Mouse (Mus musculus) left cerebral cortex, adult 2 months (tissue): Measurements from ENCODE around the gene Ski. TPM values are rescaled to one million over a fixed set of nuclear protein-coding genes. Genes with fewer than 3 reads are reported as not detected.

Experiments
- DNase-seq, 2 experiments: peaks; one replicate each; pipeline ENCODE4 v3.0.0; 2021 to 2022; ENCODE audit warnings: low spot score in 2 of 2, mixed read lengths in 1 of 2; ENCODE audit errors: extremely low spot score in 1 of 2
- H3K27ac ChIP-seq: fragments of 200-600 bp; 2 replicates; pipeline ENCODE4 v1.8.1; 2022
- H3K4me3 ChIP-seq: fragments of 200-600 bp; 2 replicates; pipeline ENCODE4 v1.8.1; 2022
- CTCF ChIP-seq: fragments of 200-600 bp; IDR thresholded peaks from 2 replicates; pipeline ENCODE4 v1.8.1; 2022; ENCODE audit warnings: antibody characterized with exemption, mild to moderate bottlenecking, moderate library complexity
- intact Hi-C: fragments of 180-260 bp; cut with DNase I; formaldehyde crosslinking; loops from one replicate; pipeline ENCODE4 v1.15.1; 2025
- total RNA-seq, 2 experiments: library from RNA; stranded (reverse); gene quantifications; 2 replicates each; pipeline ENCODE4 v1.2.3; 2021

The Ski gene
- total RNA-seq, 2 experiments from 2014 or later, result 113 to 119 TPM

- Histone ChIP-seq H3K27ac (no peak overlapping the region), H3K4me3 (no peak overlapping the region)
- intact Hi-C loops, result no loop called here
- no peak for TF ChIP-seq CTCF
- DNase-seq, result no peak
Observed at GRCm38 (mm10) chr4:155165861-155166260, 56.5 kb downstream of the Ski start.

DNA sequence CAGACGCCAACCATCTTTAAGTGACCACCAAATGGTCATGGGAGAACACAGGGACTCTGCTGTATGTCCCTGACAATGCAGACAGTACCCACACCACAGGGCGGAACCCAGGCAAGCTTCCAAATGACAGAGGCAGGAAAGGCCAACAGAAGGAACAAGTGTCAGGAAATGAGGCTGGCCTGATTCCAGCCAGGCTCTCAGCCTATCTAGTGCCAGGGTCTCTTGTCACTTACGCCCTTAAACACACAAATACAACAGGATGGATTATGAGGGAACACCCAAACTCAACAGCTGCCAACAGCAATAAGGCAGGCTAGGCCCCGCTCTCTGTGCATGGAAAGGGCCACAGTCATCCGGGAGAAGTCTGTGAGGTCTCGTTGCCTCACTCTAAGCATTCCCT is 57.8 kb downstream of the Ski start:
- Histone ChIP-seq H3K27ac (no peak overlapping the region), H3K4me3 (no peak overlapping the region)
- DNase-seq, result no peak
- intact Hi-C loops, result no loop called here
- no peak for TF ChIP-seq CTCF

GRCm38 (mm10) chr4:155163685-155164084 is 58.7 kb downstream of the Ski start:
- Histone ChIP-seq H3K27ac (no peak overlapping the region), H3K4me3 (no peak overlapping the region)
- no peak for DNase-seq
- TF ChIP-seq CTCF, result no peak
- intact Hi-C loops, result no loop called here

GRCm38 (mm10) chr4:155163320-155163651 is 59.1 kb downstream of the Ski start:
- TF ChIP-seq CTCF, result no peak
- no peak for DNase-seq
- intact Hi-C loops, result no loop called here
- no peak overlapping the region for H3K4me3 ChIP-seq
- no peak overlapping the region for H3K27ac ChIP-seq

- H3K27ac ChIP-seq, result no peak overlapping the region
- no peak for DNase-seq
- intact Hi-C loops, result no loop called here
- no peak overlapping the region for H3K4me3 ChIP-seq
- no peak for TF ChIP-seq CTCF
Observed at GRCm38 (mm10) chr4:155162433-155163319, 59.7 kb downstream of the Ski start.

GRCm38 (mm10) chr4:155158543-155158917 is 63.9 kb downstream of the Ski start:
- intact Hi-C loops, result no loop called here
- Histone ChIP-seq H3K4me3 (no peak overlapping the region), H3K27ac (no peak overlapping the region)
- DNase-seq, result no peak
- TF ChIP-seq CTCF, result no peak; the same call in 1 of the 2 replicates

GRCm38 (mm10) chr4:155157871-155158542 is 64.4 kb downstream of the Ski start:
- H3K4me3 ChIP-seq, result no peak overlapping the region
- intact Hi-C loops, result no loop called here
- no peak for DNase-seq
- H3K27ac ChIP-seq, result no peak overlapping the region
- no peak for TF ChIP-seq CTCF

- no peak for TF ChIP-seq CTCF
- DNase-seq, result no peak
- intact Hi-C loops, result no loop called here
- 0 out of 2 replicates have a peak overlapping the region, but pooled peaks have one; percentile 9 for H3K27ac ChIP-seq
- no peak overlapping the region for H3K4me3 ChIP-seq
Observed at GRCm38 (mm10) chr4:155156734-155157133, 65.7 kb downstream of the Ski start.

DNA sequence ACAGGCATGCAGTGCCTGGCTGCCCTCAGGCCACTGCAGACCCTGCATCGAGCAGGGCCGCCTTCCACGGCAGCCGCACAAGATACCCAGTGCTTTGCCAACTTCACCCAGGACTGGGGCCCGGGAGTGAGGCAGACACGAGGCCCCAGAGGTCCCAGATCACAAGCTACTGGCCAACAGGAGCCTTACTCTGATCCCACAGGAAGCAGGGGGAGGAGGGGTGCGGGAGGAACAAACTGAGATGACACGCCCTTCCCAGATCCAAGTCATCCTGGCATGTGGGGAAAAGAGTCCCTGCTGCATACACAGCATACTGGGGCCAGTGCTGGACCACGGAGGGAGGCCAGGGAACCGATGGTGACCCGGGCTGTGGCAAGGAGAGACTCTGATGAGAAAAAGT is 67.4 kb downstream of the Ski start:
- TF ChIP-seq CTCF, result no peak
- H3K27ac ChIP-seq, result no peak overlapping the region
- H3K4me3 ChIP-seq, result no peak overlapping the region
- no peak for DNase-seq
- intact Hi-C loops, result no loop called here

GRCm38 (mm10) chr4:155153389-155154072 is 68.9 kb downstream of the Ski start:
- Histone ChIP-seq H3K27ac (no peak overlapping the region), H3K4me3 (no peak overlapping the region)
- no peak for DNase-seq
- intact Hi-C loops, result no loop called here
- TF ChIP-seq CTCF, result no peak

DNA sequence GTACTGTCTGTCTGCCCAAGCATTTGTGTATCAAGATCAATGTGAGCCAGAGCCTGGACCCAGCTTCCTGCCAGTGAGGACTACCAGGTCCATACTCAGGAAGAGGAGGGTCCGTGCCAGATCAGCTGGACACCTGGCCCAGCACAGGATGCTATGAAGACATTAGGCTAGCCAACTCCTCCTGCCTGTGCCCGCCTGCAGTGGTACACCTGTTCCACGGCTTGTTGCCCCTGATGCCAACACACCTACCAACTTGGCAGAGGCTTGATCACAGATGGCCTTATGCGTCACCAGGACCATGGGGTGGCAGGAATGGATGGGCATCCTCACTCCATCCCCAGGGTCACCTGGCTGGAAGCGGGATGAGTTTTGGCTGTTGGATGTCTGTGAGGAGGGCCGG is 69.9 kb downstream of the Ski start:
- H3K4me3 ChIP-seq, result no peak overlapping the region
- no peak for TF ChIP-seq CTCF
- no peak overlapping the region for H3K27ac ChIP-seq
- DNase-seq, result no peak
- intact Hi-C loops, result no loop called here

DNA sequence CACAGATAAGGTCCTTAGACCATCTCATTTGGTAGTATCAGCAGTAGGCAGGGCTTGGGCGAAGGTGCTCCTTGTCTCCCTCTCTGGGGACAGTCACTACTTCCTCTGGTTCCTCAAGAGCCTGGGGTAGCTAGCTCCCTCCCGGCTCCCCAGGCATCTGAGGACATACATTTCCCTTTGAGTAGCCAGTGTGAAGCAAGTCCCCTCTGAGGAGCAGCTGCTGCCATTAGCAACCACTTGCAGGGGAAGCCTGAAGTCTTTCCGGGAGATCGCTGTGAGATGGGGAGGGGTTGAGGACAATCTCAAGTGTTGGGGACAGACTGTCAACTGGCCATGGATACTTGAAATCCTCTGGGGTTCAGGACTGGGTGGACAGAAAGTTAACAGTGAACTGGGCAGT is 70.5 kb downstream of the Ski start:
- Histone ChIP-seq H3K4me3 (no peak overlapping the region), H3K27ac (no peak overlapping the region)
- TF ChIP-seq CTCF, result no peak
- intact Hi-C loops, result no loop called here
- no peak for DNase-seq
